In genomic region chr5:64878027-64878425, GRCm38 (mm10) we compare ENCODE assay signal across 9 mouse cellular contexts. TPM values are rescaled to one million over a fixed set of nuclear protein-coding genes. Genes with fewer than 3 reads are reported as not detected.
DNase-seq lines count a peak whose midpoint lies in the region; ATAC-seq lines count a peak whose summit lies in the region.
"Had no signal": no experiment of that assay in that cellular context is flagged by ENCODE, and none has a peak within 500 bp of the region (broad histone marks: within the 10 kb centered on the region; RNA-seq: fewer than 3 reads in every experiment).

No protein-coding gene starts in this region.

- intact Hi-C loops in gastrocnemius, postnatal 36 days (cut with DNase I), result no loop called here

- no peaks in the 10 kb centered on the region for H3K36me3 ChIP-seq in intestine, embryonic 15.5 days
- H3K36me3 ChIP-seq in liver, embryonic 11.5 days (ENCODE audit: control insufficient read depth, insufficient read depth, low read length), result no peaks in the 10 kb centered on the region
- no peaks in the 10 kb centered on the region for H3K36me3 ChIP-seq in neural tube, embryonic 11.5 days (ENCODE audit: control insufficient read depth, insufficient read depth, low read length)

- no peaks in the 10 kb centered on the region for H3K27me3 ChIP-seq in intestine, embryonic 15.5 days (replicated peaks)
- no peaks in the 10 kb centered on the region for H3K27me3 ChIP-seq in liver, embryonic 11.5 days (replicated peaks; ENCODE audit: control insufficient read depth, insufficient read depth, low read length)
- no peaks in the 10 kb centered on the region for H3K27me3 ChIP-seq in neural tube, embryonic 11.5 days (ENCODE audit: control insufficient read depth, insufficient read depth, low read length)

- no peak for DNase-seq in cerebellum, postnatal 36 days
- DNase-seq in embryo, embryonic 10 days (ENCODE audit: low spot score), result peak; percentile 88
- DNase-seq in gastrocnemius, postnatal 36 days, result peak; percentile 41 to 68
- no peak for DNase-seq in liver, embryonic 11.5 days (ENCODE audit: low spot score)
- peak; percentile 69 for DNase-seq in neural tube, embryonic 11.5 days (ENCODE audit: low spot score)

- H3K4me2 ChIP-seq in intestine, embryonic 15.5 days (replicated peaks), result no peak overlapping the region
- H3K4me2 ChIP-seq in liver, embryonic 11.5 days, result no peak overlapping the region
- no peak overlapping the region for H3K4me2 ChIP-seq in neural tube, embryonic 11.5 days (ENCODE audit: low read depth)

- ATAC-seq in cerebellum, adult (ENCODE audit: insufficient number of reproducible peaks, low FRiP score, low TSS enrichment), result peak; percentile 57
- ATAC-seq in intestine, embryonic 15.5 days, result peak; percentile 83
- 0 out of 2 replicates have a peak, but pooled peaks have one; percentile 43 for ATAC-seq in liver, embryonic 11.5 days (replicated peaks; ENCODE audit: low FRiP score)
- ATAC-seq in neural tube, embryonic 11.5 days (ENCODE audit: insufficient read depth, low FRiP score, low TSS enrichment), result peak; percentile 70
- ATAC-seq in inflammation-experienced regulatory T-cells, adult 6 months, result no peak

- no peak overlapping the region for H3K4me3 ChIP-seq in intestine, embryonic 15.5 days (replicated peaks)
- no peak overlapping the region for H3K4me3 ChIP-seq in liver, embryonic 11.5 days (ENCODE audit: low read depth, low read length)
- no peak overlapping the region for H3K4me3 ChIP-seq in neural tube, embryonic 11.5 days (ENCODE audit: low read depth, low read length)
- H3K4me3 ChIP-seq: erythroblast, embryonic 14.5 days had no signal

- WGBS in intestine, embryonic 15.5 days, result 24% methylated on average over 4 of the region's 4 CpGs
- 42% methylated on average over 4 of the region's 4 CpGs for WGBS in liver, embryonic 11.5 days
- 4% methylated on average over 4 of the region's 4 CpGs for WGBS in neural tube, embryonic 11.5 days

- H3K9me3 ChIP-seq in intestine, embryonic 15.5 days, result no peaks in the 10 kb centered on the region
- no peaks in the 10 kb centered on the region for H3K9me3 ChIP-seq in liver, embryonic 11.5 days (ENCODE audit: control insufficient read depth, low read length)
- H3K9me3 ChIP-seq in neural tube, embryonic 11.5 days (ENCODE audit: control insufficient read depth, low read length), result no peaks in the 10 kb centered on the region

- peaks cover 18% of the 10 kb centered on the region for H3K4me1 ChIP-seq in intestine, embryonic 15.5 days (replicated peaks)
- H3K4me1 ChIP-seq in liver, embryonic 11.5 days (replicated peaks; ENCODE audit: control insufficient read depth, insufficient read depth, low read length), result peaks cover 8% of the 10 kb centered on the region
- H3K4me1 ChIP-seq in neural tube, embryonic 11.5 days (ENCODE audit: control insufficient read depth, insufficient read depth, low read length), result peaks cover 11% of the 10 kb centered on the region

- peak overlapping the region; percentile 66 for H3K27ac ChIP-seq in intestine, embryonic 15.5 days
- peak overlapping the region; percentile 52; the same call in 1 of the 2 replicates for H3K27ac ChIP-seq in liver, embryonic 11.5 days (ENCODE audit: low read depth, low read length)
- no peak overlapping the region for H3K27ac ChIP-seq in neural tube, embryonic 11.5 days (ENCODE audit: low read depth, low read length)

- H3K9ac ChIP-seq in intestine, embryonic 15.5 days, result no peak overlapping the region
- no peak overlapping the region for H3K9ac ChIP-seq in liver, embryonic 11.5 days (ENCODE audit: low read depth, low read length)
- H3K9ac ChIP-seq in neural tube, embryonic 11.5 days (ENCODE audit: low read length), result no peak overlapping the region

RNA-seq across cellular contexts. Expression of gene Tlr1, which starts 55.3 kb away (rescaled TPM):
- total RNA-seq in gastrocnemius, postnatal 36 days (2021), result under 1 TPM; 0.10 to 0.15 TPM
- 1.0 and 1.3 TPM in 2 replicates for polyA plus RNA-seq in intestine, embryonic 15.5 days (2015; fragmentation: Nextera tagmentation; extraction: Ambion mirVana)
- 0.55 and 0.78 TPM in 2 replicates for polyA plus RNA-seq in liver, embryonic 11.5 days (2014; fragmentation: Nextera tagmentation; extraction: Ambion mirVana)
- polyA plus RNA-seq in neural tube, embryonic 11.5 days (2014; fragmentation: Nextera tagmentation; extraction: Ambion mirVana), result 0.50 and 0.88 TPM in 2 replicates
- 10 to 100 TPM; 33.5 to 66.0 (median 62.2) TPM for polyA plus RNA-seq in inflammation-experienced regulatory T-cells, adult 6 months (2017; shearing (Covaris generic))
- polyA plus RNA-seq: erythroblast, embryonic 14.5 days had no signal

Comparison
In these comparisons a context has a peak if more than half of its experiments do, and no peak if none do; other contexts are left out.
1. DNase-seq: peak in embryo, embryonic 10 days (single experiment), gastrocnemius, postnatal 36 days (2 of 2) and neural tube, embryonic 11.5 days (single experiment); none in cerebellum, postnatal 36 days (0 of 2) and liver, embryonic 11.5 days (single experiment).
2. RNA of gene Tlr1, which starts 55.3 kb away (polyA plus RNA-seq): 33.5 to 66.0 TPM in inflammation-experienced regulatory T-cells, adult 6 months; 1.0 to 1.3 TPM in intestine, embryonic 15.5 days, 0.50 to 0.88 TPM in neural tube, embryonic 11.5 days and 0.55 to 0.78 TPM in liver, embryonic 11.5 days; every median in the first group is over 10 times any median in the second.